Mouse (Mus musculus) gastrocnemius, adult 2 months (tissue): ENCODE data around the gene Olfr1156. TPM values are rescaled to one million over a fixed set of nuclear protein-coding genes. Genes with fewer than 3 reads are reported as not detected.

Experiments
- DNase-seq: peaks from one replicate; pipeline ENCODE4 v3.0.0; 2022
- H3K27ac ChIP-seq: fragments of 200-600 bp; 2 replicates; pipeline ENCODE4 v1.8.1; 2022; ENCODE audit warnings: mild to moderate bottlenecking
- H3K4me3 ChIP-seq: fragments of 200-600 bp; 2 replicates; pipeline ENCODE4 v1.8.1; 2022; ENCODE audit warnings: mild to moderate bottlenecking, moderate library complexity
- CTCF ChIP-seq: fragments of 200-600 bp; IDR thresholded peaks from 2 replicates; pipeline ENCODE4 v1.8.1; 2022; ENCODE audit warnings: antibody characterized with exemption, mild to moderate bottlenecking, moderate library complexity
- intact Hi-C: fragments of 180-260 bp; cut with DNase I; formaldehyde crosslinking; loops from one replicate; pipeline ENCODE4 v1.15.1; 2025
- long read RNA-seq, 2 experiments: library from polyadenylated mRNA; stranded (forward); transcript quantifications; one replicate each; pipeline ENCODE4 v2.0.0; 2021
- total RNA-seq, 2 experiments: library from RNA; stranded (reverse); gene quantifications; 2 replicates each; pipeline ENCODE4 v1.2.3; 2021

Olfr1156 gene
- total RNA-seq = not detected
- long read RNA-seq, experiment 1 = 0 reads
- long read RNA-seq, experiment 2 = 0 reads

DNA sequence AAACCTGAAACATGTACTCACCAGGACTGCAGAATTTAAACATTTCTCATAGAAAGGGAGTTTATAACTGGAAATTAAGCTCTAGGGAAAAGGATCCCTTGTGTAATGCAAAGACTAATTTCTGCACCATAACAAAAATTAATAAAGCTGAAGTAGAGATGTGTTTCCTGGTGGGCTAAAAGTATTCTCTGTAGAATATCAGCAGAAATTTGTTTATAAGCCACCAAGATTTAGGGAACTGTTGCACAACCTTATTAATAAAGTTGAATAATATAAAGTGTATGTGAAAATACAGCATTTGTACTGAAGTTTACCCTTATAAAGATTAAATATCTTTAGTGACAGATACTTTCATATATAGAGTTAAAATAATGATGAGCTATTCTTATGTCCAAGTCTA is at the start of gene Olfr1156:
Olfr1156 (minus strand) TSS at position 101 of the 400 bp plus-strand sequence.
- H3K27ac ChIP-seq = no peak within 1 kb of the TSS

DNA sequence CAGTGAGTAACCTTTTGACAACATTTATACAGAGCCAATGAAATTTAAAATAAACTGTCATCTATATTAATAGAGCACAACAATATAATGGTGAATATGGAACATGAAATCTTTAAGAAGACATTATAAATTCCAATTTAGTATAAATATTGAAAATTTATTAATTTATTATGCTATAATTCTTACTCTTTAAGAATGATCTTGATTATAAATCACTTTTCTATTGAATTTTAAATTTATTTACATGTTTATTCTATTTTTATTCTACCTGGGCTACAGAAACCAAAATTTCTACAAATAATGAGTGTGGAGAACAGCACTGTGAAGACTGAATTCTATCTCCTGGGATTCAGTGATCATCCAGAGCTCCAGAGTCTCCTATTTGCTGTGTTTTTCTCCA is 36.9 kb upstream of the Olfr1156 start, which contains the start of gene Olfr1158:
Olfr1158 (plus strand) TSS at position 301 of the 400 bp plus-strand sequence.
- intact Hi-C loops = no loop called here
- Histone ChIP-seq H3K4me3 (no peak within 1 kb of the TSS), H3K27ac (no peak within 1 kb of the TSS)
- no peak for DNase-seq
- TF ChIP-seq CTCF = no peak

More for the DNA sequence above, at the start of gene Olfr1156:
- intact Hi-C loops = loop anchor here (10.0 kb wide), 1 partner anchor 1618 kb away; the partner anchor contains the start of gene Olfr1054
- H3K4me3 ChIP-seq = no peak within 1 kb of the TSS
- TF ChIP-seq CTCF = no peak
- no peak for DNase-seq

DNA sequence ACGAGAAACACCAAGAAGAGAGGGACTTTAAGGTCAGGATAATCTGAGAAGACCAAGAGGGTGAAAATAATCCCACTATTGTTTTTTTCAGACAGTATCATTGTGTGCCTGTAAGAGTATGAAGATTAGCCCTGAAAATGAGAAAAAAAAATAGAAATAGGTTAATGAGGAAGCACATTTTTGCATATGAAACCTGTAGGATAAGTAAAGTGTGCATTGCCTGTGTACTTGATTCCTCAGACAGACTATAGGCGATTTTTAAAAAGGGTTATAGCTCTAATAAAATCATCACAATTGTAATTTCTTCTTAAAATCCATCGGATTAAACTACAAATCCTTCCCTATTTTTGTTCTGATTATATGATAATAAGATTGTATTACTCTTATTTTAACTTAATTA is 21.7 kb upstream of the Olfr1156 start, which contains the start of gene Olfr74:
Olfr74 (minus strand) TSS at position 101 of the 400 bp plus-strand sequence.
- DNase-seq = no peak
- no peak within 1 kb of the TSS for H3K27ac ChIP-seq
- no peak within 1 kb of the TSS for H3K4me3 ChIP-seq
- intact Hi-C loops = no loop called here
- TF ChIP-seq CTCF = no peak

DNA sequence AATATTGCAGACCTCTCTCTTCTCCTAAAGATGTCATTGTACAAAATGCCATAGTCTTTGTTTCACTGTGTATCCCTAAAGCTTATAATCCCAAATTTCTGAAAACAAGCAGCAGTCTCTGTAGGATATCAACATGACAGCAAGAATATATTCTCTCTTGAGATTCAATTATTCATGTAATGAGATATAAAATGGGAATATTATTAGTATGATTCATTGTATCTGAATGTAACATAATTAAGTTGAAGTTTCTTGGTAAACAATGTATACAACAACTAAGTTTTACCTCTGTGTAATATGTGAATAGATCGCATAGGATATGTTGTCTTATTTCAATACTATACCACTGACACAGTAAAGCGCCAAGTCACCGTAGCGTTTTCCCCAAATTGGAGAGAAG is 15.3 kb upstream of the Olfr1156 start, which contains the start of gene Olfr1157:
Olfr1157 (minus strand) TSS at position 101 of the 400 bp plus-strand sequence.
- no peak within 1 kb of the TSS for H3K27ac ChIP-seq
- no peak within 1 kb of the TSS for H3K4me3 ChIP-seq
- DNase-seq = no peak
- TF ChIP-seq CTCF = no peak
- intact Hi-C loops = no loop called here

DNA sequence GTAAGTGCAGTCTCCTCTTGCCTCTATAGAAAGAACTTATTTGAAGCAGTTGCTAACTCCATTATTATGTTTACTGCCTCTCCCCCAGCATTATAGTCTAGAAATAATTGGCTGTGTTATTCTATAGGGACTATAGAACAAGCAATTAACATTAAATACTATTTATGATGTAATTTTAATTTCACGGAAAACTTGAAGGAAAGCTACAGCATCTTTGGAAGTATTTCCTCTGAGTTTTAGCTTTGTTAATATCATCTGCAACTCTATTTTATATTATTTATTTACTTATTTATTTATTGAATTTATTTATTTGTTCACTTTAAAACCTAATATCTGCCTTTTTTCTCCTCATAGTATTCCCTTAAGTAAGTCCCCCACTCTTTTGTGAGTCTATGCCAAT is 7.9 kb downstream of the Olfr1156 start, which contains the start of gene Olfr1155:
Olfr1155 (minus strand) TSS at position 101 of the 400 bp plus-strand sequence.
- intact Hi-C loops = no loop called here
- Histone ChIP-seq H3K27ac (no peak within 1 kb of the TSS), H3K4me3 (no peak within 1 kb of the TSS)
- no peak for TF ChIP-seq CTCF
- no peak for DNase-seq

DNA sequence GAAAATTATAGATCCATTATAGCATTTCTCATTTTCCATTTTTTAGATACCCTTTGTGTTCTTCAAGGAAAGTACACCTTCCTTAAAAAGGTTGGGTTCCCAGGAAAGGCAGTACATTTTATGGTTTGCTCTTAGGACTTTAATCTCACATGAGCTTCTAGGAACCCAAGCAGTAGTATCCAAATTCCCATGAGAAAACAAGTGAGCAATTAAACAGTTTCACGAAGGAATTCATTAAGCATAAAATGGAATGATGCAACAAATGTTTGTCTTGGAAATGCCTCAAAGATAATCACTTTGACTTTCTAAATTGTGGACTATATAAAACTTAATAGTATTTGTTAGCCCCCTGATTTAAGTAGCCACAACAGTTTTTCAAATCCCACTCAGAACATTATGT is 47.8 kb downstream of the Olfr1156 start, which contains the start of gene Olfr1154:
Olfr1154 (minus strand) TSS at position 101 of the 400 bp plus-strand sequence.
- DNase-seq = no peak
- TF ChIP-seq CTCF = no peak
- intact Hi-C loops = no loop called here
- Histone ChIP-seq H3K27ac (no peak within 1 kb of the TSS), H3K4me3 (no peak within 1 kb of the TSS)

Other genes starting within 250 kb of the Olfr1156 start
- not detected for gene Olfr1137, start 239.9 kb downstream of the Olfr1156 start, total RNA-seq
- gene Olfr1138, start 213.1 kb downstream of the Olfr1156 start, total RNA-seq = not detected
- not detected for gene Olfr1140, start 209.3 kb downstream of the Olfr1156 start, total RNA-seq
- gene Olfr1141, start 199.1 kb downstream of the Olfr1156 start, total RNA-seq = not detected
- gene Olfr152, start 173.6 kb downstream of the Olfr1156 start, total RNA-seq = not detected
- not detected for gene Olfr1143, start 152.5 kb downstream of the Olfr1156 start, total RNA-seq
- gene Olfr1145, start 143.3 kb downstream of the Olfr1156 start, total RNA-seq = not detected
- gene Olfr1148, start 122.6 kb downstream of the Olfr1156 start, total RNA-seq = not detected
- not detected for gene Olfr1150-ps1, start 109.1 kb downstream of the Olfr1156 start, total RNA-seq
- not detected for gene Olfr1151, start 97.2 kb downstream of the Olfr1156 start, total RNA-seq
- gene Olfr1152, start 86.6 kb downstream of the Olfr1156 start, total RNA-seq = not detected
- gene Olfr1153, start 58.1 kb downstream of the Olfr1156 start, total RNA-seq = not detected
- not detected for gene Olfr1154, start 47.9 kb downstream of the Olfr1156 start, total RNA-seq
- gene Olfr1155, start 8.0 kb downstream of the Olfr1156 start, total RNA-seq = not detected
- not detected for gene Olfr1157, start 15.2 kb upstream of the Olfr1156 start, total RNA-seq
- not detected for gene Olfr74, start 21.6 kb upstream of the Olfr1156 start, total RNA-seq
- gene Olfr1158, start 37.0 kb upstream of the Olfr1156 start, total RNA-seq = not detected
- gene Olfr1160, start 55.2 kb upstream of the Olfr1156 start, total RNA-seq = not detected
- not detected for gene Olfr1161, start 69.7 kb upstream of the Olfr1156 start, total RNA-seq
- gene Olfr73, start 84.6 kb upstream of the Olfr1156 start, total RNA-seq = not detected
- gene Olfr1162, start 98.0 kb upstream of the Olfr1156 start, total RNA-seq = not detected
- not detected for gene Olfr1163, start 118.7 kb upstream of the Olfr1156 start, total RNA-seq
- not detected for gene Olfr1164, start 140.9 kb upstream of the Olfr1156 start, total RNA-seq
- not detected for gene Olfr1166, start 175.2 kb upstream of the Olfr1156 start, total RNA-seq
- not detected for gene Olfr1167, start 202.1 kb upstream of the Olfr1156 start, total RNA-seq
- not detected for gene Olfr1168, start 228.8 kb upstream of the Olfr1156 start, total RNA-seq